ENCODE assay signal across 18 mouse cellular contexts in genomic region chr10:15536053-15536452, GRCm38 (mm10).
"Had no signal": no experiment of that assay in that cellular context is flagged by ENCODE, and none has a peak within 500 bp of the region (broad histone marks: within the 10 kb centered on the region; RNA-seq: fewer than 3 reads in every experiment).

No protein-coding gene starts in this region.

- H3K4me2 ChIP-seq: lung, embryonic 14.5 days; midbrain, embryonic 12.5 days; neural tube, embryonic 13.5 days; neural tube, embryonic 15.5 days; stomach, embryonic 15.5 days had no signal

- ATAC-seq: midbrain, embryonic 16.5 days had no signal

- H3K36me3 ChIP-seq: midbrain, embryonic 10.5 days; midbrain, embryonic 12.5 days; neural tube, embryonic 13.5 days; neural tube, embryonic 15.5 days; stomach, embryonic 15.5 days had no signal

- H3K9ac ChIP-seq: lung, embryonic 14.5 days; midbrain, embryonic 12.5 days; neural tube, embryonic 13.5 days; neural tube, embryonic 15.5 days; stomach, embryonic 15.5 days had no signal

- H3K27ac ChIP-seq: midbrain, embryonic 10.5 days; midbrain, embryonic 12.5 days; neural tube, embryonic 13.5 days; neural tube, embryonic 15.5 days; stomach, embryonic 15.5 days; stomach, postnatal 0 days had no signal

- H3K9me3 ChIP-seq: midbrain, embryonic 10.5 days; midbrain, embryonic 12.5 days; neural tube, embryonic 13.5 days; neural tube, embryonic 15.5 days; stomach, embryonic 15.5 days had no signal

- H3K4me1 ChIP-seq: midbrain, embryonic 10.5 days; midbrain, embryonic 12.5 days; neural tube, embryonic 13.5 days; neural tube, embryonic 15.5 days; stomach, embryonic 15.5 days had no signal

- H3K27me3 ChIP-seq: midbrain, embryonic 12.5 days; neural tube, embryonic 13.5 days; neural tube, embryonic 15.5 days; stomach, embryonic 15.5 days had no signal

- H3K4me3 ChIP-seq: midbrain, embryonic 10.5 days; midbrain, embryonic 12.5 days; myocyte; neural tube, embryonic 13.5 days; neural tube, embryonic 15.5 days; stomach, embryonic 15.5 days had no signal

- DNase-seq: lung, adult 18-20 months; lung, embryonic 14.5 days; lung, postnatal 10 days; midbrain, embryonic 14.5 days; retina, postnatal 1 day; right cerebral cortex, adult 18-20 months; right cerebral cortex, postnatal 25 days; thymus, adult 2 months; thymus, postnatal 25 days; thymus, postnatal 4 days had no signal
